Mouse (Mus musculus) bone marrow, adult 2 months (tissue): ENCODE data around the gene Mt2.

ENCODE experiments used
- CTCF ChIP-seq: fragments of 200-500 bp; IDR thresholded peaks from 2 replicates; pipeline ENCODE4 v1.5.1; 2011; ENCODE audit warnings: low read length, control low read depth; ENCODE audit not compliant: control insufficient read depth, insufficient read depth
- POLR2A ChIP-seq: fragments of 200-500 bp; IDR thresholded peaks from 2 replicates; pipeline ENCODE4 v1.6.1; 2011; ENCODE audit warnings: low read depth, mild to moderate bottlenecking, control low read depth, low read length, borderline replicate concordance; ENCODE audit not compliant: control insufficient read depth

DNA sequence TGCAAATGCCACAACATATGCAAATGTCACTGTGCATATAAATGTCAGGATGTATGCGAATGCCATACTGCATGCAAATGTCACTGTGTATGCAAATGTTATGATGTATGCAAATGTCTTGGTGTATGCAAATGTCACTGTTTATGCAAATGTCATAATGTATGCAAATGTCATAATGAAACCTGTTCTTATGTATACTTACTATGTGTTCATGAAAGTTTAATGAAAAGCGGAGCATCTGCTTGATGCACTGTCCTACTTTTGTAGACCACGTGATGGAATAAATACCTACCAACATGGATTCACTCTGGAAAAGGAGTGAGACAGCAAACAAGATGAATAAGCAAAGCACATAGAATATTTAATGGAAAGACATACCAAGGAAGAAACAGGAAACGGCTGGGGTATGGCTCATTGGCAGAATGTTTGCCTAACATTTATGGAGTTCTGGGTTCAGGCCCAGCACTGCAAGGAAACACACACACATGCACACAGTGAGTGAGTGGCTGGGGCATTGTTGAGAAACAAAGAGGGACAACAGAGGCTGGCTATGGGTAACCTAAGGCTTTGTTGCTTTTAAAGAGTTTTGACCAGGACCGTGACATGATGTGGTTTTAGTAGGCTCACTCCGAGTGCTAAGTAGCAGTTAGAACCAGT is 43.2 kb upstream of the Mt2 start:
- TF ChIP-seq CTCF (no peak), POLR2A (no peak)
